Mouse (Mus musculus) cerebellum, adult 2 months (tissue): ENCODE data around the gene Alpl. TPM values are rescaled to one million over a fixed set of nuclear protein-coding genes. Genes with fewer than 3 reads are reported as not detected.

ENCODE experiments used
- DNase-seq, 2 experiments: peaks; one replicate each; pipeline ENCODE4 v3.0.0; 2021
- H3K27ac ChIP-seq: fragments of 200-500 bp; 2 replicates; pipeline ENCODE4 v1.5.1; 2012; ENCODE audit warnings: low read length, control low read depth, inconsistent platforms; ENCODE audit not compliant: insufficient read depth
- H3K27me3 ChIP-seq: fragments of 200-500 bp; 2 replicates; pipeline ENCODE4 v1.6.1; 2012; ENCODE audit warnings: inconsistent platforms, mild to moderate bottlenecking, low read length, moderate library complexity; ENCODE audit not compliant: control insufficient read depth, insufficient read depth
- H3K4me1 ChIP-seq: fragments of 200-500 bp; 2 replicates; pipeline ENCODE4 v1.6.1; 2011; ENCODE audit warnings: low read length; ENCODE audit not compliant: control insufficient read depth, insufficient read depth
- H3K4me3 ChIP-seq: fragments of 200-500 bp; replicated peaks from 2 replicates; pipeline ENCODE3; 2011; ENCODE audit warnings: mild to moderate bottlenecking, low read depth, low read length, control low read depth; ENCODE audit not compliant: insufficient read depth
- CTCF ChIP-seq: fragments of 200-500 bp; IDR thresholded peaks from 2 replicates; pipeline ENCODE4 v1.5.1; 2011; ENCODE audit warnings: low read depth, mild to moderate bottlenecking, control low read depth, low read length, moderate library complexity, borderline replicate concordance; ENCODE audit not compliant: insufficient read depth
- POLR2A ChIP-seq: fragments of 200-500 bp; IDR thresholded peaks from 2 replicates; pipeline ENCODE4 v1.6.1; 2011; ENCODE audit warnings: low read length, control low read depth, borderline replicate concordance; ENCODE audit not compliant: insufficient read depth
- WGBS: fragments of 180-500 bp; shearing (Covaris S2); methylation state at CpG from one replicate; pipeline ENCODE4 v1.1.7; 2018; 5-methylcytosine and 5-hydroxymethylcytosine counted together
- polyA plus RNA-seq: library from polyadenylated mRNA; depleted of rRNA; stranded (reverse); fragments of >200 nt; gene quantifications from 2 replicates; pipeline ENCODE4 v1.2.3, GENCODE M21; 2012

Alpl gene
- polyA plus RNA-seq, 1 experiment = 10.6 TPM

- Histone ChIP-seq H3K4me3 (no peak overlapping the region), H3K27ac (no peak overlapping the region), H3K4me1 (peaks cover 19% of the 10 kb centered on the region), H3K27me3 (no peaks in the 10 kb centered on the region)
- peak; percentile 30 to 55 for DNase-seq
- TF ChIP-seq CTCF (no peak), POLR2A (no peak)
- 54% methylated on average over 7 of the region's 7 CpGs for WGBS
These were observed 30.6 kb downstream of the Alpl start for GRCm38 (mm10) chr4:137765554-137765971.

- 64% methylated on average over 3 of the region's 3 CpGs for WGBS
- no peak overlapping the region for H3K27ac ChIP-seq
- H3K27me3 ChIP-seq = no peaks in the 10 kb centered on the region
- TF ChIP-seq POLR2A (no peak), CTCF (no peak)
- no peak for DNase-seq
- no peak overlapping the region for H3K4me3 ChIP-seq
- peaks cover 13% of the 10 kb centered on the region for H3K4me1 ChIP-seq
These were observed 31.6 kb downstream of the Alpl start for GRCm38 (mm10) chr4:137764621-137765020.

GRCm38 (mm10) chr4:137763920-137764495, 32.2 kb downstream of the Alpl start:
- TF ChIP-seq POLR2A = no peak
- TF ChIP-seq CTCF = no peak
- no peak overlapping the region for H3K4me3 ChIP-seq
- 79% methylated on average over 8 of the region's 8 CpGs for WGBS
- no peaks in the 10 kb centered on the region for H3K27me3 ChIP-seq
- H3K27ac ChIP-seq = no peak overlapping the region
- peaks cover 6% of the 10 kb centered on the region for H3K4me1 ChIP-seq
- no peak for DNase-seq

- WGBS = 80% methylated on average over 9 of the region's 9 CpGs
- TF ChIP-seq CTCF (no peak), POLR2A (no peak)
- DNase-seq = no peak
- no peak overlapping the region for H3K4me3 ChIP-seq
- no peak overlapping the region for H3K27ac ChIP-seq
- no peaks in the 10 kb centered on the region for H3K27me3 ChIP-seq
- no peaks in the 10 kb centered on the region; the same call in 1 of the 2 replicates for H3K4me1 ChIP-seq
These were observed 33.3 kb downstream of the Alpl start for GRCm38 (mm10) chr4:137762886-137763285.

- TF ChIP-seq POLR2A = no peak
- no peak for TF ChIP-seq CTCF
- peaks cover 13% of the 10 kb centered on the region; the same call in 1 of the 2 replicates for H3K4me1 ChIP-seq
- H3K27ac ChIP-seq = no peak overlapping the region
- H3K27me3 ChIP-seq = no peaks in the 10 kb centered on the region
- H3K4me3 ChIP-seq = no peak overlapping the region
- DNase-seq = no peak
- 81% methylated on average over 2 of the region's 2 CpGs for WGBS
These were observed 41.7 kb downstream of the Alpl start for GRCm38 (mm10) chr4:137754446-137754845.

- WGBS = 93% methylated on average over 7 of the region's 7 CpGs
- no peak overlapping the region for H3K4me3 ChIP-seq
These were observed 43.0 kb downstream of the Alpl start for GRCm38 (mm10) chr4:137753199-137753598.

GRCm38 (mm10) chr4:137752471-137752870, 43.7 kb downstream of the Alpl start:
- WGBS = 83% methylated on average over 15 of the region's 15 CpGs
- H3K4me1 ChIP-seq = peaks cover 15% of the 10 kb centered on the region
- H3K27me3 ChIP-seq = no peaks in the 10 kb centered on the region
- H3K27ac ChIP-seq = no peak overlapping the region
- no peak for DNase-seq
- TF ChIP-seq CTCF (no peak), POLR2A (no peak)
- H3K4me3 ChIP-seq = no peak overlapping the region

More at GRCm38 (mm10) chr4:137753199-137753598, 43.0 kb downstream of the Alpl start:
- TF ChIP-seq CTCF (no peak), POLR2A (no peak)
- peaks cover 15% of the 10 kb centered on the region for H3K4me1 ChIP-seq
- DNase-seq = no peak
- H3K27ac ChIP-seq = no peak overlapping the region
- no peaks in the 10 kb centered on the region for H3K27me3 ChIP-seq

GRCm38 (mm10) chr4:137751717-137752116, 44.5 kb downstream of the Alpl start:
- WGBS = 34% methylated on average over 9 of the region's 9 CpGs
- no peak for TF ChIP-seq POLR2A
- no peak for TF ChIP-seq CTCF
- DNase-seq = peak in 1 of 2 experiments; percentile 32
- Histone ChIP-seq H3K27ac (no peak overlapping the region), H3K4me3 (no peak overlapping the region), H3K27me3 (no peaks in the 10 kb centered on the region), H3K4me1 (peaks cover 15% of the 10 kb centered on the region)

GRCm38 (mm10) chr4:137751310-137751709, 44.9 kb downstream of the Alpl start:
- TF ChIP-seq POLR2A (no peak), CTCF (no peak)
- no peak for DNase-seq

More at GRCm38 (mm10) chr4:137751310-137751709, 44.9 kb downstream of the Alpl start:
- H3K4me1 ChIP-seq = peaks cover 15% of the 10 kb centered on the region
- no peaks in the 10 kb centered on the region for H3K27me3 ChIP-seq
- H3K27ac ChIP-seq = no peak overlapping the region
- WGBS = 68% methylated on average over 8 of the region's 8 CpGs
- no peak overlapping the region for H3K4me3 ChIP-seq
